ENCODE assay signal across 8 mouse cellular contexts in genomic region chr11:73137591-73138501, GRCm38 (mm10). TPM values are rescaled to one million over a fixed set of nuclear protein-coding genes. Genes with fewer than 3 reads are reported as not detected.
DNase-seq lines count a peak whose midpoint lies in the region; ATAC-seq lines count a peak whose summit lies in the region.

TSS of gene Haspin (minus strand) at chr11:73138294.

- ATAC-seq in common myeloid progenitor, adult 5-6 weeks (replicated peaks; ENCODE audit: low read depth, poor library complexity, severe bottlenecking) = peak; percentile 96
- peak; percentile 96 for ATAC-seq in megakaryocyte progenitor cell, adult 5-6 weeks (replicated peaks; ENCODE audit: poor library complexity)

- DNase-seq in ZHBTc4 (ENCODE audit: low read depth, low spot score) = peak; percentile 97
- peak; percentile 80 to 83 for DNase-seq in gastrocnemius, adult 8-10 months (ENCODE audit: low spot score in 2 of 2)
- peak; percentile 92 for DNase-seq in induced T-regulatory cell, adult 2 months (ENCODE audit: low read depth)
- peak; percentile 36 to 87 for DNase-seq in left cerebral cortex, adult 9 months (ENCODE audit: low spot score in 2 of 2)
- peak; percentile 91 for DNase-seq in right cerebral cortex, postnatal 14 days
- DNase-seq in urinary bladder, postnatal 36 days (ENCODE audit: low spot score in 2 of 2) = peak; percentile 87 to 90

RNA-seq across cellular contexts. Expression of gene Haspin, which starts in this region (rescaled TPM):
- 18.6 and 22.8 TPM in 2 replicates for total RNA-seq in common myeloid progenitor, adult 5-6 weeks (2017)
- total RNA-seq in gastrocnemius, adult 8-10 months (2022) = not detected
- 17.2 and 19.0 TPM in 2 replicates for total RNA-seq in megakaryocyte progenitor cell, adult 5-6 weeks (2015)
- total RNA-seq in megakaryocyte progenitor cell, adult 5-6 weeks (2017) = 17.7 and 24.1 TPM in 2 replicates

Comparison
In these comparisons a context has a peak if more than half of its experiments do, and no peak if none do; other contexts are left out.
1. Peak in every context shown above with its lines: DNase-seq and ATAC-seq.
2. RNA of gene Haspin (total RNA-seq): 18.6 to 22.8 TPM in common myeloid progenitor, adult 5-6 weeks and 17.2 to 24.1 TPM in megakaryocyte progenitor cell, adult 5-6 weeks; not detected in gastrocnemius, adult 8-10 months; every median in the first group is over 10 times any median in the second.
3. Peak in DNase-seq in gastrocnemius, adult 8-10 months; RNA of the gene not detected or under 1 TPM.